Mouse (Mus musculus) hindbrain, embryonic 11.5 days (tissue): ENCODE measurements at regions not wholly inside any gene's neighbourhood (a gene's known extent, or its start where the extent isn't known, plus 50 kb on each side); places are given as distances from the start of the nearest gene placed in this dataset.

ENCODE experiments used
- ATAC-seq: fragments of 200-750 bp; cut with Nextera tagmentation; 2 replicates; pipeline ENCODE4 v1.8.0; 2017; ENCODE audit warnings: mild to moderate bottlenecking, moderate TSS enrichment, moderate library complexity; ENCODE audit not compliant: low FRiP score
- DNase-seq: peaks from one replicate; pipeline ENCODE4 v3.0.0-alpha.2; 2015; ENCODE audit warnings: low spot score
- H3K27ac ChIP-seq: fragments of 300-500 bp; sonication (generic); 2 replicates; pipeline ENCODE4 v1.5.1; 2014; ENCODE audit warnings: mild to moderate bottlenecking, low read depth, low read length
- H3K27me3 ChIP-seq: fragments of 300-500 bp; sonication (generic); 2 replicates; pipeline ENCODE4 v1.6.1; 2014; ENCODE audit warnings: mild to moderate bottlenecking, low read length, moderate library complexity, mixed read lengths; ENCODE audit not compliant: control insufficient read depth, insufficient read depth
- H3K36me3 ChIP-seq: fragments of 300-500 bp; sonication (generic); 2 replicates; pipeline ENCODE4 v1.6.1; 2014; ENCODE audit warnings: mild to moderate bottlenecking, low read length, moderate library complexity, mixed read lengths; ENCODE audit not compliant: control insufficient read depth, insufficient read depth
- H3K4me1 ChIP-seq: fragments of 300-500 bp; sonication (generic); replicated peaks from 2 replicates; pipeline ENCODE4 v1.6.1; 2014; ENCODE audit warnings: low read length, mixed read lengths; ENCODE audit not compliant: control insufficient read depth, insufficient read depth
- H3K4me2 ChIP-seq: fragments of 300-500 bp; sonication (generic); replicated peaks from 2 replicates; pipeline ENCODE4 v1.6.1; 2014; ENCODE audit warnings: mild to moderate bottlenecking, low read depth, low read length
- H3K4me3 ChIP-seq: fragments of 300-500 bp; sonication (generic); 2 replicates; pipeline ENCODE4 v1.5.1; 2014; ENCODE audit warnings: low read depth, low read length
- H3K9ac ChIP-seq: fragments of 300-500 bp; sonication (generic); 2 replicates; pipeline ENCODE4 v1.6.1; 2014; ENCODE audit warnings: low read depth, low read length
- H3K9me3 ChIP-seq: fragments of 300-500 bp; sonication (generic); 2 replicates; pipeline ENCODE4 v1.6.1; 2016; ENCODE audit warnings: low read length; ENCODE audit not compliant: control insufficient read depth
- WGBS: fragments of 180-500 bp; shearing (Covaris S2); extraction: QIAGEN DNeasy Blood & Tissue Kit; methylation state at CpG from one replicate; pipeline ENCODE4 v1.1.7; 2014; 5-methylcytosine and 5-hydroxymethylcytosine counted together

DNA sequence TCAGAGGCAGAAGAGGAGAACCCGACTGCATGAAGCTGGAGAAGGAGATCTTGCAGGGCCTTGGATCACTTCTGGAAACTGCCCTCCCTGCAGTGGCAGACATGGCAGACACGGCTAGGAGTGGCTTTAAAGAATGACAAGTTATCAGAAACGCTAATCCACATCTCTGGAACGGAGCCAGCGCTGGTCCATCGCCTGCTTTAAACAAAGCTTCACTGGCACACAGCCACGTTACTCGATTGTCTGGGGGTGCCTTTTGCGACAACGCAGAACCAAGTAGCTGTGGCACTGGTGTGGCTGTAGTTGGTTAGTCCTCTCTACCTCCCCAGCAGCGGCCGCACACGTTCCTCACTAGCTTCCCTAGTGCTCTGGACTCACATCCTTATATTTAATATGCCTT lies 147.0 kb downstream of the Mreg start:
- ATAC-seq (no peak), DNase-seq (no peak)
- Histone ChIP-seq H3K27me3 (no peaks in the 10 kb centered on the region), H3K9me3 (no peaks in the 10 kb centered on the region), H3K4me1 (no peaks in the 10 kb centered on the region), H3K9ac (no peak overlapping the region), H3K4me2 (no peak overlapping the region), H3K36me3 (no peaks in the 10 kb centered on the region), H3K4me3 (no peak overlapping the region), H3K27ac (no peak overlapping the region)
- 78% methylated on average over 13 of the region's 13 CpGs for WGBS

- Histone ChIP-seq H3K4me1 (no peaks in the 10 kb centered on the region), H3K9ac (no peak overlapping the region), H3K27me3 (no peaks in the 10 kb centered on the region), H3K36me3 (no peaks in the 10 kb centered on the region), H3K9me3 (no peaks in the 10 kb centered on the region), H3K4me3 (no peak overlapping the region), H3K4me2 (no peak overlapping the region), H3K27ac (no peak overlapping the region)
- ATAC-seq (no peak), DNase-seq (no peak)
- WGBS: 56% methylated on average over 5 of the region's 5 CpGs
These were observed 151.7 kb downstream of the Mreg start for GRCm38 (mm10) chr1:72060393-72060792.

- Histone ChIP-seq H3K4me2 (no peak overlapping the region), H3K27ac (no peak overlapping the region), H3K27me3 (no peaks in the 10 kb centered on the region), H3K36me3 (no peaks in the 10 kb centered on the region), H3K9ac (no peak overlapping the region), H3K4me3 (no peak overlapping the region), H3K4me1 (no peaks in the 10 kb centered on the region), H3K9me3 (no peaks in the 10 kb centered on the region)
- 81% methylated on average over 7 of the region's 7 CpGs for WGBS
- DNase-seq (no peak), ATAC-seq (no peak)
These were observed 153.9 kb downstream of the Mreg start for GRCm38 (mm10) chr1:72058045-72058703.

GRCm38 (mm10) chr1:72054541-72054940 lies 157.6 kb downstream of the Mreg start:
- no peaks in the 10 kb centered on the region for H3K27me3 ChIP-seq
- H3K4me1 ChIP-seq: no peaks in the 10 kb centered on the region
- no peak overlapping the region for H3K9ac ChIP-seq
- H3K4me2 ChIP-seq: no peak overlapping the region
- H3K36me3 ChIP-seq: no peaks in the 10 kb centered on the region
- DNase-seq: no peak
- H3K9me3 ChIP-seq: no peaks in the 10 kb centered on the region
- WGBS: 87% methylated on average over 1 of the region's 1 CpGs
- no peak for ATAC-seq
- H3K4me3 ChIP-seq: no peak overlapping the region
- H3K27ac ChIP-seq: no peak overlapping the region

DNA sequence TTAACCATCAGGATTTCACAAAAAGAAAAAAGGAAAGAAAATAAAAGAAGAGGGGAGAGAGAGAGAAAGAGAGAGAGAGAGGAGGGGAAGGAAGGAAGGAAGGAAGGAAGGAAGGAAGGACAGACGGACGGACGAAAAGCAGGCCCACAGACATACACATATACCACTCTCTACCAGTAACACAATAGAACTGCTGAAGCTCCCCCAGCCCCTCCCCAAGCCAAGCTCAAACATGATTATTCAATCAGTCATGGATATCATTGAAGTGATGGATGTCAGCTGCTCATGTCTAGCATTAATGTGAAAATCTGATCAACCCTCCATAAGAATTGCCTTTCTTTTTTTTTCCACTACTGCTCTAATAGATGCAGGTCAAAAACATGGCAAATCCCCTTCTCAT lies 161.2 kb downstream of the Mreg start:
- WGBS: 93% methylated on average over 3 of the region's 3 CpGs
- Histone ChIP-seq H3K36me3 (no peaks in the 10 kb centered on the region), H3K9me3 (no peaks in the 10 kb centered on the region), H3K9ac (no peak overlapping the region), H3K27me3 (no peaks in the 10 kb centered on the region), H3K4me3 (no peak overlapping the region), H3K27ac (no peak overlapping the region), H3K4me1 (no peaks in the 10 kb centered on the region), H3K4me2 (no peak overlapping the region)
- DNase-seq: peak; percentile 18
- peak; percentile 83 for ATAC-seq

- ATAC-seq: no peak
- Histone ChIP-seq H3K27me3 (no peaks in the 10 kb centered on the region), H3K9me3 (no peaks in the 10 kb centered on the region), H3K4me2 (no peak overlapping the region), H3K4me3 (no peak overlapping the region), H3K4me1 (no peaks in the 10 kb centered on the region), H3K27ac (no peak overlapping the region), H3K9ac (no peak overlapping the region), H3K36me3 (no peaks in the 10 kb centered on the region)
- WGBS: 63% methylated on average over 2 of the region's 2 CpGs
- no peak for DNase-seq
These were observed 166.0 kb downstream of the Mreg start for GRCm38 (mm10) chr1:72046072-72046471.

- H3K4me3 ChIP-seq: no peak overlapping the region
- H3K9ac ChIP-seq: no peak overlapping the region
- H3K4me1 ChIP-seq: no peaks in the 10 kb centered on the region
- H3K36me3 ChIP-seq: no peaks in the 10 kb centered on the region
- no peak overlapping the region for H3K4me2 ChIP-seq
- no peaks in the 10 kb centered on the region for H3K9me3 ChIP-seq
- WGBS: 71% methylated on average over 9 of the region's 9 CpGs
- ATAC-seq (no peak), DNase-seq (no peak)
- no peak overlapping the region for H3K27ac ChIP-seq
- H3K27me3 ChIP-seq: no peaks in the 10 kb centered on the region
These were observed 173.6 kb downstream of the Mreg start for GRCm38 (mm10) chr1:72038518-72038917.

GRCm38 (mm10) chr1:72036600-72036999 lies 175.5 kb downstream of the Mreg start:
- H3K27me3 ChIP-seq: no peaks in the 10 kb centered on the region
- H3K9ac ChIP-seq: no peak overlapping the region
- no peak overlapping the region for H3K4me2 ChIP-seq
- no peak overlapping the region for H3K4me3 ChIP-seq
- DNase-seq (no peak), ATAC-seq (no peak)
- H3K27ac ChIP-seq: no peak overlapping the region
- H3K36me3 ChIP-seq: no peaks in the 10 kb centered on the region
- no peaks in the 10 kb centered on the region for H3K4me1 ChIP-seq
- no peaks in the 10 kb centered on the region for H3K9me3 ChIP-seq
- 75% methylated on average over 5 of the region's 5 CpGs for WGBS

DNA sequence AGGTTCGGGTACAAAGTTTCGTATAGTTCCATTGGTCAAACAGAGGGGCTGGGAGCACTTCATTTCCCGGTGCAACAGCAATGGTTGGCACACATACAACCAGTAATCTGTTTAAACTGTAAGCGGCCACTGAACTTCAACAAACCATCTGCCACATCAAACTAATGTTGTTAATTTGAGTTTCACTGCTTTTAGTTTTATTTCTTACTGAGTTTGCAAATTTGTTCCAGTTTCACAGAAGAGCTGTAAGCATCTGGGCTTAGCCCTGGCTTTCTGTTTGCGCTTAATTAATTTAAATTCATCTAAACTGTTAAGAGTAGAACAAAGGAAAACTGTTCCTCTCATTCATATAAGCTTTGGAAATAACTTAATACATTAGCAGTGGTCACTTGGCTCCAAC lies 176.0 kb downstream of the Mreg start:
- Histone ChIP-seq H3K27ac (no peak overlapping the region), H3K4me3 (no peak overlapping the region), H3K9ac (no peak overlapping the region), H3K4me2 (no peak overlapping the region), H3K4me1 (no peaks in the 10 kb centered on the region), H3K9me3 (no peaks in the 10 kb centered on the region), H3K27me3 (no peaks in the 10 kb centered on the region), H3K36me3 (no peaks in the 10 kb centered on the region)
- 89% methylated on average over 5 of the region's 5 CpGs for WGBS
- DNase-seq (no peak), ATAC-seq (no peak)
